Mouse (Mus musculus) urinary bladder, postnatal 10 days (tissue): ENCODE data around the gene Ucp3.
A peak's percentile ranks its signal among the peaks of the same experiment; 100 is the strongest.
"Not testable (repeated sequence)": the region's sequence is repeated elsewhere in the genome, so short reads cannot be mapped to it uniquely, and the experiment has no call there.

Experiments used
- DNase-seq: peaks from one replicate; pipeline ENCODE4 v3.0.0; 2022; ENCODE audit warnings: low spot score

Gene Ucp3

GRCm38 (mm10) chr7:100473846-100474454 is 1.2 kb downstream of the Ucp3 start:
- DNase-seq, result no peak

DNA sequence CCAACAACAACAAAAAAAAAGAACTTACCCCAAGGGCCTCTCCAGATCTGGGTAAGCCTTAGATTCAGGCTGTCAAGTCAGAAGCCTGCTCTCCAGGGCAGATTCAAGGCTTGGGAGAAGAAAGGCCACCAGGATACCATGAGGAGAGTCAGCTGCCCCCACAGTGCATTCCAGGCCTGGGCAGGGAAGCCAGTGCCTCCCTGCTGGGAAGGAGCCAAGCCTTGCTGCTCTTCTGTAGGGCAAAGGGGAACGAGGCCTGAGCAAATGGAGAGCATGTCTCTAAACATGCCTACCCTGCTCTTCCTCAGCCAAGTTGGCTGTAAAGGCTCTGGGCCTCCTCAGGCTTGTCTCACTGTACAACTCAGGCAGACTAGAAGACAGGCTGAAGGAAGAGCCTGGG is 1.9 kb downstream of the Ucp3 start:
- no peak for DNase-seq

GRCm38 (mm10) chr7:100479100-100479822 is 6.5 kb downstream of the Ucp3 start:
- DNase-seq, result no peak

GRCm38 (mm10) chr7:100479823-100480164 is 7.0 kb downstream of the Ucp3 start:
- no peak for DNase-seq

GRCm38 (mm10) chr7:100480175-100480574 is 7.4 kb downstream of the Ucp3 start:
- no peak for DNase-seq

GRCm38 (mm10) chr7:100482046-100482445 is 9.3 kb downstream of the Ucp3 start:
- not testable (repeated sequence) for DNase-seq

DNA sequence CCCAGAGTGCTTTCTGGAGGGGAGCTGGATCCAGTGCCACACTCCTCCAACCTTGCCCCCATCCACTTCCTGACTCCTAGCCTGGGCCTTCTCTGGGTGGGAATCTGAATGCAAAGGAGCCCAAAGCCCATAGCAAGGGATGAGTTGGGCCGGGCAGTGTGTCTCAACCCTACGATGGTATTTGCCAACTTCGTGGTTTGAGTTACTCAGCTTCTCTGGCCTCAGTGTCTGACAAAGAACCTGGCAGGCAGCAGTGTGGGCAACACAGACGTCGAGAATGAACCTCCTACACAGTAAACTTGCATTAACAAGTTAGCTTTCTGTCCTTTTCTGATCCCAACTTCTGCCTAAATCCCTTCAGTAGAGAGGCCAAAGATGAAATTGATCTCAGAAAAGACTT is 11.7 kb downstream of the Ucp3 start:
- no peak for DNase-seq

GRCm38 (mm10) chr7:100487301-100487700 is 14.5 kb downstream of the Ucp3 start:
- DNase-seq, result no peak

DNA sequence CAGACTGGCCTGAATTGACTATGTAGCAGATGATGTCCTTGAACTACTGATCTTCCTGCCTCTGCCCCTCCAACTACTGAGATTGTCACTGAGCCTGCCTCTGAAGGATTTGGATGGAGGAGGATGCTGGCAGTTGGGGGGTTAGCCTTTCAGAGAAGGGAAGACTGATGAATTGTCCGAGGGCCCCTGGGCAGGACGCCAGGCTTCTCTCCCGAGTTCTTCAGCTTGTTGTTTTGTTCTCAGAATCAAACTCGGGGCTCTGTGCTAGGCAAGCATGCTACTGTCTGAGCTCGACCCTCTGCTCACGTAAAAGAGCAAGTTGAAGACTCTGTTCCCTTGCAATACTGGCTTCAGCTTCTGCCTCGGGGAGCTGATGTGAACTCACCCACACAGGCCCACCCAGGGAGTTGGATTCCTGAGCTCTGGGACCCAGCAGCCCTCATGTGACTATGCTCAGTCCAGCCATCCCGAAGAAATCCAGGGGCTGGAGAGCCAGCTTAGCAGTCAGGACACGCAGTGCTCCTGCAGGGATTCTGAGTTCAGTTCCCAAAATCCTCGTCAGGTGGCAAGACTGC is 15.8 kb downstream of the Ucp3 start:
- no peak for DNase-seq

DNA sequence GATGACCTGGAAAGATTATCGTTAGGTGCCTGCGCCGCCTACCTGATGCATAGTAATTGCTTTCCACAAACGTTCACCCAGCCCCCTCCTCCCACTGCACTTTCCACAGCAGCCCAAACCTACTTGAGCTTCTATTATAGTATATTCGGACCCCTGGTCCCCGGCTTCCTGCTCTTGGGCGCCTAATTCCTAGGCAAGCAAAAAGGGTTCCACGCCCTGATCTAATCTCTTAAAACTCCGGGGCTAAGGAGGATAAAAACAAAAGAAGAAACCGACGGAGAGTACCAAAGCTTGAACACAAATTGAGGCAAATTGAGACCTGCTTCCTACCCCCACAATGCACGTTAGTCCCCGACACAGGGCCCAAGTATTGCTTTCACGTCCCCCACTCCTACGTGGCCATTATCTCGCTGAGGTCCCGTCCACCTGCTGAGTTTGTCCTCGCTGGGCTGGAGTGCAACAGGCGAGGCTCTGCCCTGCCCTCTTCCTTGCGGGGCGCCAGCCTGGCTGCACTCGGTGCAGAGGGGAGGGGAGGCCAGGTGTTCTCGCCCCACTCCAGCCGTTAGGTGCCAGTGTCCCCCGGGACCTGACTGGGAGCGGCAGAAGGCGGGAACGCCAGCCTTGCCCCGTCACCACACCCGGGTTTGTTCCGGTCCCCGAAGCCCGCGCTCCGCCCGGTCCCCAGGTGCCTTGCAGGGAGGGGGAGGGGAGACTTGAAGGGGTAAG is 19.8 kb downstream of the Ucp3 start:
- no peak for DNase-seq

DNA sequence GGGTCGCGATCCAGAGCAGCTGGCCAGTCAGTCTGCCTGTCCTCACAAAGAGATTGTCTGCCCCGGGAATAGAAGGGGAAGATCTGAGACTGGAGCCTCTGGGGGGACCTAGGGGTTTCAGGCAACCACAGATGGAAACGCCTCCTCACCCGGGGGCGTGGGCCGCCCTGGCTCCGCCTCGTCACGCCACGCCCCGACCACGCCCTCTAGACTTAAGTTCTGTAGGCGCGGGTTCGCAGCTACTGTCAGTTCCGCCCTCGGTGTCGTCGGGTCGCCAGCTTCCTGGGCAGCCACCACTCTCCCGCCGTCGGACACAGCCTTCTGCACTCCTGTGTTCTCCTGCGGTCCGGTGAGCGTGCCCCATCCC is 20.3 kb downstream of the Ucp3 start, which contains the start of gene Ucp2:
Gene Ucp2, plus strand, starts transcription at position 221 of the 367 bp plus-strand sequence.
- DNase-seq, result peak; percentile 61

DNA sequence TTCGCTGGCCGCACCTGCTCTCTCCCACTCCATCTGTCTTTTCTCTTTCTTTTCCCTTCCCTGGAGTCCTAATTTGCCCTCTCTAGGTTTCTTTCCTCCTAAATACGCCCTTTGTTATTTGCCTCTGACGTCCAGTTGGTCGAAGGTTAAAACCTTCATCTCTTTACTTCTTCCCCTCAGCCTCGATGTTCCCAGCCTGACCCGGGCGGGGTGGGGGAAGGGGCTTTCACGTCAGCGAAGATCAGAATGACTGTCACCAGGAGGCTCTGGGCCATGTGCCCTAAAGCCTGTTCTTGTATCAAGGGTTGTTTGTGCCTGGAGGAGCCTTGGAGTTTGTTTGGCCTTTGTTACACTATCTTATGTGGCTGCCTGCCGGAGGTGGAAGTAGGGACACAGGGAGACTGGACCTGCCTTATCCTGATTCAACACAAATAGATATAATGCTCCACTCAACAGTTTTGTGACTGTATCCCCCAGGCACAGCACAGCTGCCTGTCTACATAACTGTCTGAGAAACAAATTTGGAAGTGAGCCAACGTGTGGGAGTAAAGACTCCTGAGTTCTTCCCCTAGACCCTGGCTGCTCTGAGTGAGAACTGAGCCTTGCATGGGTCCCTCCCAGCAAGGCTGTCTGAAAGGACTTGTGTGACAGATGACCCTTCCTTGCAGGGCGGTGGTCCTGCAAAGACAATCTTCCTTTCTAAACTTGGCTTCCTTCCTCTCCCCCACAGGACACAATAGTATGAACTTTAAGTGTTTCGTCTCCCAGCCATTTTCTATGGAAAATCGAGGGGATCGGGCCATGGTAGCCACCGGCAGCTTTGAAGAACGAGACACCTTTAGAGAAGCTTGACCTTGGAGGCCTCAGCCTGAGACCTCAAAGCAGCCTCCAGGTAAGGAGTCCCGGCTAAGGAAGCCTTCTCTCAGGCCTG is 21.0 kb downstream of the Ucp3 start:
- no peak for DNase-seq

GRCm38 (mm10) chr7:100494415-100494831 is 21.6 kb downstream of the Ucp3 start:
- no peak for DNase-seq

DNA sequence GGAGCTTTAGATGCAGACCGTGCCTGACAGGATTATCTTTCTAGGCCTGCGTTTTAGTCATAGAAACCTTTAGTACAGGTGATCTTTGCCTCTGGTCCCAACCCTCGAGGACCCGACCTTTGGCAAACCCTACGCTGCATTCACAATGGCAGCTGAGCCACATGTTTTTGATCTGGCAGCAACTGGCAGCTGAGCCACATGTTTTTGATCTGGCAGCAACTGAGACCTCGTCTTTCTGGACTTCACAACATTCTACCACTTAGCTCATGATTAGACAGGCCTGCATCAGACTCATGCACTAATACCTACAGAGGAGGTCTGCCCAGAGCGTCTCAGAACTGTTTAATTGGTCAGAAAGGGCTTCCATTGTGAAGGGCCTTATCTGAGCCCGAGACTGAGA is 22.3 kb downstream of the Ucp3 start:
- no peak for DNase-seq

- DNase-seq, result no peak
These were observed 22.9 kb downstream of the Ucp3 start for GRCm38 (mm10) chr7:100495581-100496251.

DNA sequence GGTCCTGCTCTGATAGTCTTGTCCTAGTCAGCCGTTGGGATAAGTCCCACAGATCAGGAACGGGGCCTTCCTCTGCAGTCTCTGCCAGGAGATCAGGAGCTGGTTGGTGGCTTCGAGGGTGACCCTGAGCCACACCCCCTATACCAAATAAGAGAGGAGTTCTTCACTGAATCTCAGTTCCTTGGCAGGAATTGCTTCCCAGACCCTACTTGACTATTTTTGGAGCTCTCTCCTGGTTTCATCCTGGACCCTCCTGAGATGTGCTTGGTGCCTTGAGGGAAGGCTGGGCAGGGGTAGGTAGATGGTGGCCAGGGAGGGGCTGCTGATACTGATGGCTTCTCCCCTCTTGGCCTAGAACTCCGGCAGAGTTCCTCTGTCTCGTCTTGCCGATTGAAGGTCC is 23.6 kb downstream of the Ucp3 start:
- DNase-seq, result no peak

- no peak for DNase-seq
These were observed 24.0 kb downstream of the Ucp3 start for GRCm38 (mm10) chr7:100496791-100497190.

GRCm38 (mm10) chr7:100497402-100497801 is 24.6 kb downstream of the Ucp3 start:
- no peak for DNase-seq

DNA sequence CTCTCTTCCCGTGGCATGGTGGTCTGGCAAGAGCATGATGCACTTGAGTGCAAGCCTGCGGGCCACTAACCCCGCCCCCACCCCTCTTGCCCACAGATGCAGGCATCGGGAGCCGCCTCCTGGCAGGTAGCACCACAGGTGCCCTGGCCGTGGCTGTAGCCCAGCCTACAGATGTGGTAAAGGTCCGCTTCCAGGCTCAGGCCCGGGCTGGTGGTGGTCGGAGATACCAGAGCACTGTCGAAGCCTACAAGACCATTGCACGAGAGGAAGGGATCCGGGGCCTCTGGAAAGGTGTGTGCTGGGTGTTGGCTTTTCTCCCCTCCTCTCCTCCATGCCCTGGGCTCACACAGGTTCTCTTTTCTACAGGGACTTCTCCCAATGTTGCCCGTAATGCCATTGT is 25.2 kb downstream of the Ucp3 start:
- no peak for DNase-seq

DNA sequence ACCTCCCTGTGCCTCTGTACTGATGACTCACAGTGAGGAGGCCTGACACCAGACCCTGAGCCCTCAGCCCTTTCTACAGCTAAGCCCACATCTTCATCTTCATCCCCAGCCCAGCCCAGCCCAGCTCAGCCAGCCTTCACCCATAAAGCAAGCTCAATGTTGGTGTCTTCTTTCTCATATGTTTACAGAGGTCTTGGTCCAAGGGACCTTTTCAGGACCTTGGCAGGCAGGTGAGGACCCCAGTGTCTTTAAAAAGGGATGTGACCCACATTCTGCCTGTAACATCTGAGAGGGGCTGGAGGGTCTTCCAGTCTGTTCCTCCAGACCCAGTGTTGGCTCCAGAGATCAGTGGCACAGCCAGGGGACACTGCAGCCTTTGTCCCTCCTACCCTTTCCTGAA is 26.7 kb downstream of the Ucp3 start:
- no peak for DNase-seq

DNA sequence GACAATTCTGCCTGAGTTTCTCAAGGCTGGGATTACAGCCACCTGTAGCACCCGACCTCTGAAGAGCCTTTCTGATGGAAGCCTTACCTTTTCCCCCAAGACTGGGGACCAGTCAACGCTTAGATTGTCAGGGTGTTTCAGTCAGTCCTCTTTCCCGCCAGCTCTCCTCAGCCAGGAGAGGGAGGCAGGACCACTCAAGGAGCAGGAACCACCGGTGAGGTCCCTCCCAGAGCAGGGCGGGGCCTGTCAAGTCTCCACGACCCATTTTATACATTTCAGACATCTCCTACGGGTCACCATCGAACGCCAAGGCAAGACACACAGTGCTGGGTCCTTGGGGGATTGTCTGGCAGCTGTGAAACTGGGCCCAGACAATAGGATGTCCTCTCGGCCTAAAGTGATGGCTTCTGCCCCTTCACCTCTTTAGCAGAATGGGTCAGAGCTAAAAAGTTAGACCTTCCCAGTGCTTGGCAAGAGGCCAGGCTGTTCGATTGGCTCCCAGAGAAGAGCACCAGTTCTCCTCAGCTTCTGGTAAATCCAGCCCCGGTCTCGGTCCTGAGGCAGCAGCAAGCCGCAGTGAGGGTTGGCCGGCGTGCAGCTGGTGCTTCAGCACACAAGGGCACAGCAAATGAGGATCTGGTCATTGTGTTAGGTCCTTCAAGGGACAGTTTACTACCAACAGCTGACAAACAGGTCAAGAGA is 27.6 kb downstream of the Ucp3 start:
- no peak for DNase-seq
